Mouse (Mus musculus) thymus, postnatal 10 days (tissue): ENCODE results near the gene Samd8.
A peak's percentile ranks its signal among the peaks of the same experiment; 100 is the strongest.

Source experiments
- DNase-seq, 2 experiments: peaks; one replicate each; pipeline ENCODE4 v3.0.0; 2021; ENCODE audit warnings: low spot score in 2 of 2

The Samd8 gene

GRCm38 (mm10) chr14:21745149-21745548 is 5.2 kb upstream of the Samd8 start:
- DNase-seq: no peak

- DNase-seq: no peak
These were observed 4.1 kb upstream of the Samd8 start for GRCm38 (mm10) chr14:21746251-21746650.

GRCm38 (mm10) chr14:21746846-21747245 is 3.5 kb upstream of the Samd8 start:
- no peak for DNase-seq

GRCm38 (mm10) chr14:21747436-21748141 is 2.7 kb upstream of the Samd8 start:
- DNase-seq: no peak

- peak in 1 of 2 experiments; percentile 38 for DNase-seq
These were observed 2.0 kb upstream of the Samd8 start for GRCm38 (mm10) chr14:21748142-21748870.

- DNase-seq: peak; percentile 36 to 39
These were observed 681 bp downstream of the Samd8 start, which contains the start of gene Dusp13 for GRCm38 (mm10) chr14:21750881-21751542. Dusp13 (minus strand) TSS chr14:21751181.

GRCm38 (mm10) chr14:21752411-21752810 is 2.1 kb downstream of the Samd8 start:
- no peak for DNase-seq

- no peak for DNase-seq
These were observed 3.0 kb downstream of the Samd8 start for GRCm38 (mm10) chr14:21753367-21753766.

GRCm38 (mm10) chr14:21761560-21761959 is 11.2 kb downstream of the Samd8 start:
- DNase-seq: no peak

GRCm38 (mm10) chr14:21763736-21764135 is 13.4 kb downstream of the Samd8 start:
- DNase-seq: no peak

GRCm38 (mm10) chr14:21764646-21765045 is 14.3 kb downstream of the Samd8 start:
- no peak for DNase-seq

GRCm38 (mm10) chr14:21765754-21766397 is 15.5 kb downstream of the Samd8 start:
- no peak for DNase-seq

- no peak for DNase-seq
These were observed 16.1 kb downstream of the Samd8 start for GRCm38 (mm10) chr14:21766398-21766958.

GRCm38 (mm10) chr14:21772506-21773281 is 22.4 kb downstream of the Samd8 start:
- DNase-seq: no peak

- DNase-seq: no peak
These were observed 23.6 kb downstream of the Samd8 start for GRCm38 (mm10) chr14:21773946-21774345.

- DNase-seq: no peak
These were observed 25.9 kb downstream of the Samd8 start for GRCm38 (mm10) chr14:21776201-21776600.

- no peak for DNase-seq
These were observed 36.2 kb downstream of the Samd8 start for GRCm38 (mm10) chr14:21786500-21786899.

GRCm38 (mm10) chr14:21787374-21787773 is 37.0 kb downstream of the Samd8 start:
- no peak for DNase-seq

GRCm38 (mm10) chr14:21788121-21788520 is 37.8 kb downstream of the Samd8 start:
- DNase-seq: no peak

- no peak for DNase-seq
These were observed 40.4 kb downstream of the Samd8 start for GRCm38 (mm10) chr14:21790585-21791251.
